Mouse (Mus musculus) large intestine, adult 2 months (tissue): ENCODE data around the gene Nck1. TPM values are rescaled to one million over a fixed set of nuclear protein-coding genes. Genes with fewer than 3 reads are reported as not detected.

Source experiments
- DNase-seq: peaks from one replicate; pipeline ENCODE4 v3.0.0-alpha.2; 2012; ENCODE audit warnings: low read depth, low spot score
- WGBS: fragments of 180-500 bp; shearing (Covaris S2); methylation state at CpG from one replicate; pipeline ENCODE4 v1.1.7; 2018; 5-methylcytosine and 5-hydroxymethylcytosine counted together
- polyA plus RNA-seq: library from polyadenylated mRNA; depleted of rRNA; stranded (reverse); fragments of >200 nt; gene quantifications from 2 replicates; pipeline ENCODE4 v1.2.3, GENCODE M21; 2012; rRNA removed

Nck1 gene
- 3.6 and 4.2 TPM in 2 replicates for polyA plus RNA-seq

DNA sequence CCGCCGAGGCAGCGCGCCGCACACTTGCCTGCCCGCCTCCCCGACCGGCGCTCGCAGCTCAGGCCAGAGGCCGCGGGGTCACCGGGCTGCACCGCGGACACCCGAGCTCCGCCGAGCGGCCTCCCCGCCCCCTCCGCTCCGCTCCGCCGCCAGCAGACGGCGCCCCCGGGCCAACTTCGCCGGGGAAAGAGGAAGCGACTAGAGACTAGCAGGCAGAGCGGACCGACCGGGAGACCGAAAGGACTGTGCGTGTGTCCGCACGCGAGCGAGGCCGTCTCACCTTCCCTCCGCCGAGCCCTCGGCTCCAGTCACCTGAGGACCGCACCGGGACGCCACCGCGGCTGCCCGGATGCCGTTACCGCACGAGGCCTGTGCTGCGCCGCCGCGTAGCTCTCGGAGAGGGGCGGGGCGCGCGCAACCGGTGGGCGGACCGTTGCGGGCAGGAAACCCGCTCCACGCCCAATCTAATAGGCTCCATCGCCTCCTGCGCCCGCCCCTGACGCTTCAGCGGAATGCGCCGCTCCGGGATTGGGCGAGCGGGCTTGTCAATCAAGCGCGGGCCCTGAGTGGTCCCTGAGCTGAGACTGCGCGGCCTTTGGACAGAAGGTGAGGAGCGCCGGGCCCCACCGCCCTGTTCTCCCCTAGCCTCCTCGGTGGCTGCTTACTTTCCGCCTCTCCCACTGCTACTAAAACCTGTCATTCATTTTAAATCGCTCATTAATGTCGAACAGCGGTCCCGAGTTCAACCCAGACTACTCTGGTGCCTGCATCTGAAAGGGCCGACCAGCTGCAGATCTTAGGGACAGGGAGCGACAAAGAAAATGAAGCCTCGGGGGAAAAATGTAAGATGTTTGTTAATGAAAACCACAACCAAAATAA is at the start of gene Nck1:
Nck1 (minus strand) TSS at position 420 of the 879 bp plus-strand sequence.
- under 1% methylated on average over 93 of the region's 93 CpGs for WGBS

DNA sequence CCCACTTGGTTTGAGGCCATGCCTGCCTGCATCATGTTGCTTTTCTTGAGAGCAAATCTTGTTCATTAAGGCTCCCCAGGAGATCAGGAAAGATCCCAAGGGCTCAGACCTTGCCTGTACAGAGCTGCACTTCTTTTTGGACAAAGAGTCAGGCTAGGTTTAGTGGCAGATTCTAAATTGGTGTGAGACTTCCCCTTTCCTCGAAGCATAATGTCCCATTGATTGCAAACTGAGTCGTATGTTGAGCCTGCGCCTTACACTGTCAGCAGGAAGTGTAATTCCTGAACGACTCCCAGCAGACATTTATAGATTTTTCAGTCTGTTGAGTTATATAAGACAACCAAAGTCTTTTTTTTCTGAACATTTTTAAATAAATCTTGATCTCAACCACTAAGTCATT is 44.5 kb upstream of the Nck1 start:
- DNase-seq, result no peak
- WGBS, result 45% methylated on average over 4 of the region's 4 CpGs

More for the DNA sequence above, at the start of gene Nck1:
- DNase-seq, result peak; percentile 89

DNA sequence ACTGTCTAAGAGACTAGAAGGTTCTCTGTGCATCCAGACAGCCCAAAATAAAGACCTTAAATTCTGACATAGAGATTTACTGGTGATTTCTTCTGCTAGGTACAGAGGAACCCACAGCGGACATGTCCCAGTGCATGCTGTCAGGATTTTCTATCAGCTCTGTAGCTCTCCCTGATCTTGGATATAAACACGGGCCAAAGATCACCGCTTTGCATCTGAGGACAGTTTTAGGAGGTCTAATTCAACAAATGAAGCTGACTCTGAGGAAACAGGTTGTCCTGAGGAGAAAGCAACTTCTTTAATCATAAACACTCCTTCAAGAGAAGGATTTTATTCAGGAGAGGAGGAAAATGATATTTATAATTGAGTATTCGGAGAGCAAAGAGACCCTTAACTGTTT is 38.1 kb upstream of the Nck1 start:
- no peak for DNase-seq
- 33% methylated on average over 4 of the region's 4 CpGs for WGBS

DNA sequence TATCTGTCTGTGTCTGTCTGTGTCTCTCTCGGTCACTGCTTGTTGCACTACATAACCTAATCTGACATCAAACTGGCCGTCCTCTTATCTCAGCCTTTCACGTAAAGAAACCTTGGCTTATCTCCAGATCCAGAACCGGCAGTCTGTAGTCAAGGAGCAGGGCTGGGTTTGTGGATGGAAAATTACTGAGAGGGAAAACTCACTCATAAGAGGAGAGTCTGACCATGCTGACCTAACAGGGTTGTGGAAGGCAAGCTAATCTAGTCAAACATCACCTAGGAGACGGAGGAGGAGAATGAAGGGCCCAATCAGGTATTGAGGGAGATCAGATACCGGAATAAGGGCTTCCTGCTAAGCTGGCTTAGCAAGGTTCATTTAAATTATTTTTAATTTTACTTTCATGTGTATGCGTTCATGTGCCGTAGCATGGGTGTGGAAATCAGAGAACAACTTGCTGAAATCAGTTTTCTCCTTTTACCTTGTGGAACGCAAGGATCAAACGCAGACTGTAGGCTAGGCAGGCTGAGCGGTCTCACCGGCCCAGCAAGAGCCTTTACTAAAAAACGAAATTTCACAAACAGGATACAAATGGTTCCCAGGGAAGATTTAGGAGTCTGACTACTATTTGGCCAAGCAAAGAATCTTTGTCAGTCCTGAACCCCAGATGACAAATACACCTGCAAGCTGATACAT is 37.1 kb upstream of the Nck1 start:
- peak; percentile 83 for DNase-seq
- 24% methylated on average over 13 of the region's 13 CpGs for WGBS

DNA sequence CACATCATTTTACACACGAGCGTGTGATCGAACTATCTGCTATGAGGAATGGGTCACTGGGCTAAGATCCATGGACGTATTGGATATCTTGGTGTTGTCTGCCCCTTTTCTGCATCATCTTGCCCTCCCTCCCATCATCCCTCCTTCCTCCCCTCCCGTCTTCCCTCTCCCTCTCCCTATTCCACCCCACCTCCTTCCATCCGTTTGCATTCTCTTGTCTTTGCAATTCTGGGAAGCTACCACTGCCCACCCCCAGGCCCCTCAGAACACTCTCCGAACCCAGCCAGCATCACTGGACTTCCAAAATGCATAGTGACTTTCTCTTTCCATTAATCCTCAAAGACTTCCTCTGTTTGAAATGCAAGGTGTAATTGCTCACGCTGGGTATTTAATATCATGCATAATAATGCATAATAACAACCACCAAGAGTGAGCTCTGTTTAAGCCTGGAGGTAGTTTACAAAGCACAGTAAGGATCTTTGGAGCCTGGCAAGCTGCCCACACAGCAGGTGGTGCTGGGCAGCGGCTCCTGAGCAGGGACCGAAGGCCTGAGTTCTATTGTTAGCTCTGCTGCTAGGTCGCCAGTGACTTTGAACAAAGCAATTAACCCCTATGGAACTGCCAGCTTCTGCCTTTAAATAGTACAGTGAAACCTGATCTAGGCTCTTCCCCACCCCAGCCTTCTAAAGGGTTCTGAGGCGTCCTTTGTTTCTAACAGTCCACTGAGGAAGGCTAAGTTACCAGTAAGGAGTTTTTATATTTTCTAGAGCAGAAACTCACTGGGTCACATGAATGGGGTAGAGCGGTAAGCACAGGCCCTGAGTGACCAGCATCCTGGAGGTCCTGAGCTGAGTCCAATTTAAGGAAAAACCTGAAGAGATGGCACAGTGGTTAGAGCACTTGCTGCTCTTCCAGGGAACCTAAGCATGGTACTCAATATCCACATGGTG is 35.9 kb upstream of the Nck1 start:
- peak; percentile 73 for DNase-seq
- 24% methylated on average over 13 of the region's 13 CpGs for WGBS

DNA sequence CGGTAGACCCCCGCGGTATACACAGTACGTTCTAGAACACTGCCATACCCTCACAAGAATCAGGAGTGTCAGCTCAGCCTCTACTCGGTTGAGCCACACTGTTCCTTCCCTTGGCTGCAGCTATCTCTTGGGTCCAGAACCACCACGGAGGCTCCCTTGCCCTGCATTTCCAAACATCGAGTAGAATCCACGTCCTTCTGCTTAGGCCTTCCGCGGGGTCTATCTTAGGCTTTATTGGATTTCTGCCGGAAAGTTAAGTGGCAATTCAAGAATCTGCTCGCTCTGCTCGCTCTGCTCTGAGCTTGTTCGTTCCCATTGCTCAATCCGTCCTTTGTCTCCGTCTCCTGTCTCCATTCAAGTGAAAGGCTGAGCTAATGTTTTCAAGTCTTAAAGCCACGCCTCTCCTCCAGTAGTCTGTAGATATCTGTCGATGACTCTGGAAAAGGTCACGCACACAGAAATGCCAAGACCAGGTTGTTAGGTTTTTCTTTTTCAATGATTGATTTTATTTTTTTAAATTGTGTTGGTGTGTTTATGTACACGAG is 34.3 kb upstream of the Nck1 start:
- WGBS, result 34% methylated on average over 20 of the region's 20 CpGs

DNA sequence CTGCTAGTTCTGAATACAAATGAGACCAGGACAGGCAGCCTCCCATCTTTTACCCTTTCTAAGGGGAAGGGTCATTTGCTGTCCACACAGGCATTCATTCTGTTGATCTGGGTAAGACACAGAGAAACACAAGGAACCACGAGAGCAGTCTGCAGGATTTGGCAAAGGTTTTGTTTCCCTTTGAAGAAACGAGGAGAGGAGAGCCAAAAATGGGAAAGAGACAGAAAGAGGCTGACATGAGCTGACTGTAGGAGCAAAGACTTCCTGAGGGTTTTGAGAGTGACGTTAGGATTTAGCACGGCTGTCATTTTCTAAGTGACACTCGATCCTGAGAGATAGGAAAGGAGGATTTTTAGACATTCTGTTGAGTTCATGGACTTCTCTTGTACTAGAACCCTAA is 28.0 kb upstream of the Nck1 start:
- no peak for DNase-seq
- WGBS, result 50% methylated on average over 5 of the region's 5 CpGs

More for the DNA sequence above, 34.3 kb upstream of the Nck1 start:
- no peak for DNase-seq

DNA sequence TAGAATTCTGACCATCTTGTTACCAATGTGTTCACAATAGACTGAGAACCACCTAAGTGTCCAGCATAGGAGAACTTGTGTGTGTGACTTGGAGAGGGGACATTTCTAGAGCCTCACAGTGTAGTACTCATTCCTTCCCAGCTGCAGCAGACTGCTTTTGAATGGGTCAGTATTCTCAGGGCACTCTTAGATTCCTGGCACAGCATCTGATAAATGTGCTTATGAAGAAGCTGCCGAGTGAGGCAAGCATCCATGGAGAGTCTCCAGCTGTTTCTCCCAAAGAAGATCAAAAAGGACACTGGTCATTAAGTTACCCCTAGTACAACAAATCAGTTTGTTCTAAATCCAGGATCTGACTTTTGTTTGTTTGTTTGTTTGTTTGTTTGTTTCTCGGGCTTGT is 27.4 kb upstream of the Nck1 start:
- WGBS, result 79% methylated on average over 2 of the region's 2 CpGs
- no peak for DNase-seq

DNA sequence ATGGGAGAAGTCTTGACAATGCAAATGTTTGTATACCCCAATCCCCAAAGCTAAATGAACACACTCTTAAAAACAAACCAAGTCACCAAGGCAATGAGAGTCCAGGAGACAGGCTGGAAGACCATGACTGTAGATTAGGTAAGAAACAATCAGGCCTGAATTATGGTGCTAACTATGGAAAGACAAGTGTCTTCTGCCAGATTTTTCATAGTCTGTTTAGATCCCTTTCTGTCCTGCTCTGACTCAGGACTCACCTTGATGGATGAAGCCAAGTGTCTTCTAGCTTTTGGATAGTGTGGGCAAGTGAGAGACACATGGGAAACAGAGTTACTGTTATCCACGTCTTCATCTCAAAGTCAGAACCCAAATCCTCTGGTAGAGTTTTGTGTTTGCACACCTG is 25.6 kb upstream of the Nck1 start:
- WGBS, result 77% methylated on average over 1 of the region's 1 CpGs
- no peak for DNase-seq

DNA sequence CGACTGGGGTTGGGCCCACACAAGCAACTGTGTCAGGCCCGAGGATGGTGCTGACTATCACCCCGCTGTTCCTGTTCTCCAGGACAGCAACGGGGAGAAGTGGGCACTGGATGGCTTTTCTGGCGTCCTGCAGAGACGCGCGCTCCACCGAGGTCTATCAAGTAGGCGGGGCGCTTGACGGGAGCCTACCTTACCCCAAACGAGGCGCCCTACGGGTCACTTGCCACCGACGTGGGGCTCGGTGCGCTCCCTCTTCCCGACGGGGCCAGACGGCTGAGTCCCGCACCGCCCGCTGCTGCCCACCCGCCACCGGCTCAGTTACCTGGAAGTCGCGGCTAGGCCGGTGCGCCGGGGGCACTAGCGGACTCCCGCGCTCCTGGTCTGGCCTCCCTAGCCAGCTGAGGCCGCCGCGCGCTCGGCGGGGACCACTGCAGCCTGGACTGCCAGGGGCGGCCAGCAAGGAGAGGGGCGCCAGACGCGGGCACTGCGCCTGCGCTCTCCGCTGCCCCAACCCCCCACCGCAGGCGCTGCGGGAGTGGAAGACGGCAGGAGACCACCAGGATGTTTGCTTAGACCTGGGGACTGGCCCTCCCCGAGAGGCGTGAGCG is 24.8 kb upstream of the Nck1 start, which contains the start of gene Slc35g2:
Slc35g2 (minus strand) TSS at position 465 of the 608 bp plus-strand sequence.
- DNase-seq, result no peak
- 1% methylated on average over 55 of the region's 55 CpGs for WGBS

DNA sequence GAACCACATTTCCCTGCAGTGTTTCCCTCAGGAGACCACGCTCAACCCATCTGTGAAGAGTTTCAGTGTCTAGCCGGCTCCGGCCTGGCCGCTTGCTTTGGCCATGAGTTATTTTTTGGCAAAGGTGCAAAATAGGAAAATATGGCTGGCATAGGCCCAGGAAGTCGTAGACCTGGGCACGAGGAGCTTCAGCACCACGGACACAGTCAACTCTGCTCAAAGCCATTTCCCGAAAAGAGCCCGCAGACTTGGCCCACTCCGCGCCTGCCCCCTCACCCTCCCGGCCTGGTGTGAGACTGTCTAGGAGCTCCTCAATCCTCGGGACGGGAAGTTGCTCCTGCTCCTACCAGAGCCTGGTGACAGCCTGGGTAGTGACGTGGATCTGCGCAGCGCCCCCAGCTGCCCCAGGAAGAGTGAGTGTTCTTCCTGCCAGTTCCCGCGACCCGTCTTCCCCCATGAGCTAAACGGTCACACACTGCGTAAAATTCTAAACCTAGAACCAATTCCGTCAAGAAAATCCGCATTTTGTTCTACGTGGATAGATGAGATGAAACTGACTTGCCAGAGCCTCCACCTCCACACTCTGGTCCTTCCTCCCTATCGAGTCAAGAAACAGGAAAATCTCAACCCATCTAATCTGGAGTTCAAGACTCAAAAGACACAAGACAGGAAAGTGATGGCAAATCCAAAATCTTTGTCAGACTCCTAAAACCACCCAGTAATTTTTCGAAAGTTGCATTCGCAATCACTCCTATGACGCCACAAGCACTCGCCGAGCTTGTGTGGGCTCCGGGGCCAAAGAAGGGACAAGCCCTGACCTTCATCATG is 24.1 kb upstream of the Nck1 start:
- 7% methylated on average over 32 of the region's 32 CpGs for WGBS
- no peak for DNase-seq

DNA sequence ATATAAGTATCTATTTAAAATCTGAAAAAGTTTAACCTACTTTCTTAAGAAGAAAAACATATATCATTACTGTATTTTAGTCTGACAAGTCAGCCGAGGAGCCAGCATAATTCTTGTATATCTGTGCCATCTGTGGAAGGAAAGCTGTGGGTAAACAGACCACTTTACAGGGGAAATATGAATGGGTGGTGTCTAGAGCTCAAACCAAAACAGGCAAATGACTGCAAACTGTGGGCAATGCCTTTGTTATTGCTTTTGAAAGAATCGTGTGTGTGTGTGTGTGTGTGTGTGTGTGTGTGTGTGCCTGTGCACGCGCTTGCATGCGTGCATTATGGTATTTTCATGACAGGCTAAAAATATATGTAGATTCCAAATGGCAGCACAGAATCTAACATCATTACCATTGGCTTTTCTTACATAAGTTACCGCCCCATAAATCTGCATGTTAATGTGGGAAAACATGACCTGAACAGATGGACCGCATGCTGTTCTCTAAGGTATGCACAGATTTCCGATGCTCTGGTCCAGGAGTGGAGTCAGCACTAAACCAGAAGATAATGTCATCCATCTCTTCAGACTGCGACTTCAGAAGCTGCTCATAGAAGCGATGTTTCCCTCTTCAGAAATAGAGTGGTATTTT is 14.4 kb upstream of the Nck1 start:
- WGBS, result 90% methylated on average over 10 of the region's 10 CpGs
- DNase-seq, result no peak

DNA sequence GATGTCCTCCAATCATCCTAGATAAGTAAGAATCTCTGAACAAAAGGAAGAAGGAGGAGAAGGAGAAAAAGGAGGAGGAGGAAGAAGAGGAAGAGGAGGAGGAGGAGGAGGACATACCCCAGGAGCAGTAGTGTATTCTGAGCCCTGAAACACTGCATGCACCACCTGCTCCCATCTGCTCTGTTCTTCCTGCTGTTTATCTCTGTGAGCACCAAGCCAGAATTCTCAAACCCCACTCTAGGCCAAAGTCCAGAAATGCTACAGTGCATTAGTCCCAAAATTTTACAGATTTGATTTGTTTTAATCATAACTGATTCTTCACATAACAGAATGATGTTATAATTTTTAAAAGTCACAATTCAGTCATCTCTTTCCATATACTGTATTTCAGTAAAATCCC is 13.1 kb upstream of the Nck1 start:
- no peak for DNase-seq

DNA sequence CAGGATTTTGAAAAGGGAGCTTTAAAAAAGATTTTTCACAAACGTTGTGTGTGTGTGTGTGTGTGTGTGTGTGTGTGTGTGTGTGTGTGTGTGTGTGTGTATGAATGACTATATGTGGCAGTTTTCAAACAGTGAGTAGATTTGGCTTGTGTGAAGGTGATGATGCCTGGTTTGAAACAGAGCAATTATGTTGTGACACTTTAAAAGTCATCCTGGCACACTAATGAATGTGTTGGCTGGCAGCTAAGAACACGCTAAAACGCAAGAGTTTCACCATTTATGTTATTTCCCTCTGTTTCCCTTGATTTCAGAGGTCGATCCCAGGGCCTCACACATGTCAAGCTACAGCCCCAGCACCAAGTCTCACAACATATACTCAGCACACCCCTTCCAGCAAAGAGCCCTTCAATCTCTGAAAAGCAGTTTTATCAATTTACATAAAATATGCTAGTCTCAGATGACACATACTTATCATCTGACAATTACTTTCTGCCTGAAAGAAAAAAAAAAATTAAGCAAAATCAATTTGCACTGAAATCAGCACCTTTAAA is 12.2 kb upstream of the Nck1 start:
- DNase-seq, result no peak
- 84% methylated on average over 4 of the region's 4 CpGs for WGBS

DNA sequence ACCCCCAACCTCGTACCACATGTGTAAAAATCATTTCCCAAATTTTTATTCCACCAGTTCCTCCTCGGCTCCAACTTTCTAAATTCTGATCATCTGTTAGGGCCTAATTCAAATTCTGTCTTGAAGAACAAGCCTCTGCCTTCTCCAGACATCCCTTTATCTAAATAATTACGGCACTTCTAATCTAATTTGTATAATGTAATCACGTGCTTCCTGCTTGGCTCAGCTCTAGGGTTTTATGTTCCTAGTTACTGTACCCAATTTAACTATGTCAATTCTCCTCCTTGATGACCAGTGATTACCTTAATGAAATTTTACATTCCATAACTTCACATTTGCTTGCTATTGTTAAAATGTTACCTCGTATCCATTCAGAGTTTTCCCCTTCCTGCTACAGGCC is 9.8 kb upstream of the Nck1 start:
- no peak for DNase-seq
- 46% methylated on average over 5 of the region's 5 CpGs for WGBS

DNA sequence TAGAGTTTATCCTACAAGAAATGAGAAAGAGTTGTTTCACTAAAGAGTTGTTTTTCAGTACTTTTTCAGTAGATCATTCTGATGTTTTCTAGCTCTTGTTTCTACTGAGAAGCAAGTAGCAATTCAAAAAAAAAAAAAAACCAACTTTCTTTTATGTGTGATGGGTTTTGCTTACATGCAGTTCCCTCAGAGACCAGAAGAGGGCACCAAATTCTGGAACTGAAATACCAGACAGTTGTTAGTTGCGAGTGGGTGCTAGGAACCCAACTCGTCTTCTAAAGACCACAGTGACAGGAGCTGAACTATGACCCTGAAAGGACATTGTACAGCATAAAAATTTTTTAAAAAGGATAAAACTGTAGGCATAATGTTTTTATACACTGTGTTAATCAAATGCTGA is 2.4 kb upstream of the Nck1 start:
- no peak for DNase-seq
- 99% methylated on average over 2 of the region's 2 CpGs for WGBS

DNA sequence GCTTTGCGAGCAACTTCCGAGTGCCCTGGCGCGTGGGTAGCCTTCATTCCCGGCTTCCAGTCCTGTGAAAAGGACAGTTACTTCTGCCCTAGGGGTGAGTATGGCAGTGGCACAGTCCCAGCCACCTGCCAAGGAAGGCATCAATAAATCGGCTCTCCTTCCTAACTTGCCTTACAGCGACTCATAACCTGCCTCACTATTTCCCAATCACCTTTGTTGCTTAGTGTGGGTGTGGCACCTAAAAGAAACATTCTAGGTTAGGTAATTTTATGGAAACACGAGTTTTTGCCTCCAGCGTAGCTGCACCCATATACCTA is 618 bp upstream of the Nck1 start:
- 2% methylated on average over 9 of the region's 9 CpGs for WGBS
- no peak for DNase-seq
